In the genomic region with DNA sequence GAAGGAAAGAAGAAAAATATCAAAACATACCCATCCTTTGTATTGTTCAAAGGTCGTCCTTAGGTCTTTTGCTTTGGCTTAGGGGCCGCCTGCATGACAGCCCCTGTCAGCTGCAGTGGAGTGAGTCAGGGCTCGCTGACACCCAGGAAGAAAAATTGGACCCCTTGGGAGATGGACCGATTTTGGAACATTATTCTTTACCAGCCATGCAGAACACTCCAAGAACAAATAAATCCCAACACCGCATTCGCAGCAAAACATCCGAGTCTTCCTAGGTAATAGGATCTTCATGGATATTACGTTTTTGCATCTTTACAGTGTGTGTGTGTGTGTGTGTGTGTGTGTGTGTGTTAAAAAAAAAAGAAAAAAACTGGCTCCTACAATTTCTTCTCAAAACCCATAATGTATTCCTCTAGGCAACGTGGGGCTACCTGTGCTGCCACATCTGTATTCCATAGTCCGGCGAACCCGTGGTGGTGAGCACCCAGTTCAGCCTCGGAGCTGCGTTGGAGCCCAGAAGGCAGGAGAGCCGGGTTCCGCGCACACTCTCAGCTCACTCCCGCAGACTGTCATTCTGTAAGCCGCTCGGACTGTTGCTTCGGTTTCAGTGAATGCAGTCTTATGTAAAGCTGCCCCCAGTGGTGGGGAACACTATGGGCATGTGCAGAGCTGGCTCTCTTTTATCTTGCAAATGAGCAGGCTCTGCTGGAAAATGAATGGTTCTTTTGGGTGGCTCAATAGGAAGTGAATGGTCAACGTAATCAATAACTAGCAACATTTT, we compare ENCODE assay signal across 9 mouse cellular contexts. TPM values are rescaled to one million over a fixed set of nuclear protein-coding genes. Genes with fewer than 3 reads are reported as not detected.
DNase-seq lines count a peak whose midpoint lies in the region; ATAC-seq and TF ChIP-seq lines count a peak whose summit lies in the region.
"Had no signal": no experiment of that assay in that cellular context is flagged by ENCODE, and none has a peak within 500 bp of the region (broad histone marks: within the 10 kb centered on the region; RNA-seq: fewer than 3 reads in every experiment).

A gene (minus strand): TSS at position 598 of the 781 bp plus-strand sequence.

- no peak within 1 kb of the TSS for H3K27ac ChIP-seq in forebrain, embryonic 13.5 days
- H3K27ac ChIP-seq in liver, postnatal 0 days (ENCODE audit: low read depth) = no peak within 1 kb of the TSS

- H3K79me3 ChIP-seq in C2C12 (ENCODE audit: low read depth) = no peaks in the 10 kb centered on the region

- DNase-seq in layer of hippocampus, adult 9-10 months (ENCODE audit: low spot score) = peak; percentile 65
- DNase-seq in liver, postnatal 0 days = peak; percentile 19
- peak; percentile 88 for DNase-seq in retina, embryonic 14.5 days (ENCODE audit: low spot score)
- no peak for DNase-seq in thymus, postnatal 25 days

- peak; percentile 30 for TF ChIP-seq CTCF in C2C12 (IDR thresholded peaks at IDR 0.05; ENCODE audit: control insufficient read depth, insufficient read depth, insufficient read length)
- peak; percentile 42 for TF ChIP-seq CTCF in liver, postnatal 0 days (IDR thresholded peaks at IDR 0.05; ENCODE audit: low read depth)

- peak; percentile 90 for ATAC-seq in cerebellum, adult (ENCODE audit: insufficient number of reproducible peaks, low FRiP score, low TSS enrichment)
- ATAC-seq in forebrain, embryonic 13.5 days = peak; percentile 94
- ATAC-seq in hematopoietic stem cell, adult 5-6 weeks (replicated peaks in 1 of 2; ENCODE audit: insufficient read depth in 1 of 2, low FRiP score in 2 of 2, low TSS enrichment in 1 of 2, low read depth in 1 of 2, poor library complexity in 2 of 2, severe bottlenecking in 2 of 2) = peak; percentile 88 to 97
- 0 out of 2 replicates have a peak, but pooled peaks have one; percentile 31 for ATAC-seq in liver, postnatal 0 days

- H3K79me2 ChIP-seq in C2C12 (ENCODE audit: control insufficient read depth, insufficient read depth) = no peaks in the 10 kb centered on the region

- H3K4me3 ChIP-seq in C2C12 (ENCODE audit: insufficient read depth, poor library complexity, severe bottlenecking) = no peak within 1 kb of the TSS
- H3K4me3 ChIP-seq in forebrain, embryonic 13.5 days = peak within 1 kb of the TSS; percentile 49
- peak within 1 kb of the TSS; percentile 19; the same call in 1 of the 2 replicates for H3K4me3 ChIP-seq in liver, postnatal 0 days (ENCODE audit: low read depth, low read length)

- H3K27me3 ChIP-seq in C2C12 (ENCODE audit: control insufficient read depth, insufficient read depth, insufficient read length) = no peaks in the 10 kb centered on the region
- H3K27me3 ChIP-seq in forebrain, embryonic 13.5 days = peaks cover 13% of the 10 kb centered on the region
- H3K27me3 ChIP-seq in liver, postnatal 0 days (ENCODE audit: insufficient read depth, low read length) = peaks cover 26% of the 10 kb centered on the region
- H3K27me3 ChIP-seq: CH12.LX had no signal

- H3K9ac ChIP-seq in forebrain, embryonic 13.5 days = peak within 1 kb of the TSS; percentile 64
- H3K9ac ChIP-seq in liver, postnatal 0 days (replicated peaks) = no peak within 1 kb of the TSS

- peak within 1 kb of the TSS; percentile 89 for H3K4me2 ChIP-seq in forebrain, embryonic 13.5 days
- peak within 1 kb of the TSS; percentile 40; the same call in 1 of the 2 replicates for H3K4me2 ChIP-seq in liver, postnatal 0 days (ENCODE audit: low read depth, low read length)

- no peak for TF ChIP-seq EP300 in liver, postnatal 0 days (IDR thresholded peaks at IDR 0.05; ENCODE audit: low read depth)

- no peaks in the 10 kb centered on the region for H3K36me3 ChIP-seq in C2C12 (ENCODE audit: control insufficient read depth, insufficient read depth)
- H3K36me3 ChIP-seq in forebrain, embryonic 13.5 days (ENCODE audit: poor library complexity, severe bottlenecking) = no peaks in the 10 kb centered on the region
- no peaks in the 10 kb centered on the region for H3K36me3 ChIP-seq in liver, postnatal 0 days (replicated peaks; ENCODE audit: insufficient read depth, low read length)

- no peaks in the 10 kb centered on the region for H3K9me3 ChIP-seq in forebrain, embryonic 13.5 days (replicated peaks)
- H3K9me3 ChIP-seq in liver, postnatal 0 days (ENCODE audit: low read length) = no peaks in the 10 kb centered on the region

- 1% methylated on average over 22 of the region's 22 CpGs for WGBS in forebrain, embryonic 13.5 days
- WGBS in liver, postnatal 0 days (ENCODE audit: insufficient replicate concordance) = 2% methylated on average over 22 of the region's 22 CpGs

- no peak within 1 kb of the TSS for H3ac ChIP-seq in C2C12 (ENCODE audit: control insufficient read depth, insufficient read length, low read depth)

- peaks cover 38% of the 10 kb centered on the region for H3K4me1 ChIP-seq in forebrain, embryonic 13.5 days
- H3K4me1 ChIP-seq in liver, postnatal 0 days (ENCODE audit: insufficient read depth) = no peaks in the 10 kb centered on the region

TF ChIP-seq in C2C12, 6 proteins besides CTCF, POLR2A, EP300 and RAD21:
- no peak for TF ChIP-seq USF1 (IDR thresholded peaks at IDR 0.05; ENCODE audit: low read depth)
- TF ChIP-seq MAX (IDR thresholded peaks at IDR 0.05) = no peak
- TF ChIP-seq FOSL1 (IDR thresholded peaks at IDR 0.05; ENCODE audit: insufficient read depth, low read length, poor library complexity, severe bottlenecking) = no peak
- TF ChIP-seq MYOG (IDR thresholded peaks at IDR 0.05; ENCODE audit: control insufficient read depth, extremely low read depth, insufficient read length) = no peak

RNA-seq across cellular contexts. Expression of the gene that starts here (rescaled TPM):
- not detected for polyA plus RNA-seq in C2C12 (2012; fragmentation: generic; extraction: Trizol)
- 8.1 and 11.7 TPM in 2 replicates for polyA plus RNA-seq in forebrain, embryonic 13.5 days (2015; fragmentation: Nextera tagmentation; extraction: Ambion mirVana)
- not detected in 2 replicates for total RNA-seq in hematopoietic stem cell, adult 5-6 weeks (2017)
- 0.05 and 0.07 TPM in 2 replicates for polyA plus RNA-seq in liver, postnatal 0 days (2015; fragmentation: Nextera tagmentation; extraction: Ambion mirVana)
- total RNA-seq: CH12.LX had no signal

Comparison
In these comparisons a context has a peak if more than half of its experiments do, and no peak if none do; other contexts are left out.
1. Peak in ATAC-seq in hematopoietic stem cell, adult 5-6 weeks; RNA of the gene not detected or under 1 TPM.
2. Peak in DNase-seq, ATAC-seq, H3K4me3 ChIP-seq and H3K4me2 ChIP-seq in liver, postnatal 0 days; RNA of the gene not detected or under 1 TPM.
3. ATAC-seq: peak in every context shown above with its lines; median percentile 94 in forebrain, embryonic 13.5 days; 92 in hematopoietic stem cell, adult 5-6 weeks; 90 in cerebellum, adult; 31 in liver, postnatal 0 days.